Mouse (Mus musculus): ENCODE results near the gene Luc7l. TPM values are rescaled to one million over a fixed set of nuclear protein-coding genes. Genes with fewer than 3 reads are reported as not detected.
"Not testable (repeated sequence)": the region's sequence is repeated elsewhere in the genome, so short reads cannot be mapped to it uniquely, and the experiment has no call there.

Gene Luc7l
- polyA plus RNA-seq, 1 experiment from 2014 or later: 91.1 TPM

DNA sequence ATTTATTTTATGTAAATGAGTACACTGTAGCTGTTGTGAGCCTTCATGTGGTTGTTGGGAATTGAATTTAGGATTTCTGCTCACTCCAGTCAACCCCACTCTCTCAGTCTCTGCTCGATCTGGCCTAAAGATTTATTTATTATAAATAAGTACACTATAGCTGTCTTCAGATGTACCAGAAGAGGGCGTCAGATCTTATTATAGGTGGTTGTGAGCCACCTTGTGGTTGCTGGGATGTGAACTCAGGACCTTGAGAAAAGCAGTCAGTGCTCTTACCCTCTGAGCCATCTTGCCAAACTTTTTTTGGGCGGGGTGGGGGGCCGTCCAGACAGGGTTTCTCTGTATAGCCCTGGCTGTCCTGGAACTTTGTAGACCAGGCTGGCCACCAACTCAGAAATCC lies 9.1 kb downstream of the Luc7l start:
- 84% methylated on average over 4 of the region's 4 CpGs for WGBS
- Histone ChIP-seq H3K9ac (no peak overlapping the region), H3K27ac (no peak overlapping the region), H3K36me3 (peaks cover 58% of the 10 kb centered on the region), H3K4me3 (replicated peaks) (no peak overlapping the region), H3K9me3 (no peaks in the 10 kb centered on the region), H3K4me2 (no peak overlapping the region), H3K4me1 (no peaks in the 10 kb centered on the region), H3K27me3 (replicated peaks) (no peaks in the 10 kb centered on the region)
- no peak for ATAC-seq (ENCODE audit: insufficient read depth, low FRiP score, low read depth)

DNA sequence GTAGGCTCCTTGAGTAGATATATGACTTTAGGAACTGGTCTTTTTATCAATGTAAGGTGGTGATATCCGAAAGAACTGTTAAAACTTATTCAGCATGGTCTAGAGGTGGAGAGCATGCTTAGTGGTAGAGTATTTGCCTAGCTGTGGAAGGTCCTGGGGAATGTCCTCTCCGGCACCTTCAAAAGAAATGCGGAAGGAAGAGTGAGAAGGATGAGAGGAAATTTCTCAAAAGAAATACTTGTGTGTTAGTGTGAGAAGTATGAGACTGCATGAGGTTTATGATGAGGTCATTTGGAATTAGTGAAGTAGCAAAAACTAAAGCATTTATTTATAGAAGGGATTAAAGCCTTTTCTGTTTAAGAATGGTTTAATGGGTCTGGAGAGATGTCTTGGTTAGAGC lies 9.7 kb downstream of the Luc7l start:
- no peak overlapping the region for H3K4me3 ChIP-seq (replicated peaks)
- no peak for ATAC-seq (ENCODE audit: insufficient read depth, low FRiP score, low read depth)
- H3K9ac ChIP-seq: no peak overlapping the region
- no peak overlapping the region for H3K4me2 ChIP-seq
- WGBS: 93% methylated on average over 3 of the region's 3 CpGs
- no peaks in the 10 kb centered on the region for H3K27me3 ChIP-seq (replicated peaks)
- no peak overlapping the region for H3K27ac ChIP-seq
- peaks cover 60% of the 10 kb centered on the region for H3K36me3 ChIP-seq
- H3K4me1 ChIP-seq: no peaks in the 10 kb centered on the region
- H3K9me3 ChIP-seq: no peaks in the 10 kb centered on the region

DNA sequence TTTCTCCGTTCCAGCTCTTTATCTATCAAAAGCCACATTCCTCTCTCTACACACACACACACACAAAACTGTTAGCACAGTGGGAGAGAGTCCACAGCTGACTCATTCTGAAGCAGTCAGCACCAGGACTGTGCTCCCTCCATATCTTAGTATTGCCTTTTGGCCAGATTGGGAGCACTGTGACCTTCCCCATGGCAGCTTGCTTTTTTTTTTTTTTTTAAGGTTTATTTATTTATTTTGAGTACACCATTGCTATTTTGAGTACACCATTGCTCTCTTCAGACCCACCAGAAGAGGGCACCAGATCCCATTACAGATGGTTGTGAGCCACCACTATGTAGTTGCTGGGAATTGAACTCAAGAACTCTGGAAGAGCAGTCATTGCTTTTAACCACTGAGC lies 16.2 kb downstream of the Luc7l start:
- no peaks in the 10 kb centered on the region for H3K9me3 ChIP-seq
- no peaks in the 10 kb centered on the region for H3K4me1 ChIP-seq
- no peak overlapping the region for H3K27ac ChIP-seq
- no peak overlapping the region for H3K4me2 ChIP-seq
- no peak overlapping the region for H3K4me3 ChIP-seq (replicated peaks)
- H3K27me3 ChIP-seq (replicated peaks): no peaks in the 10 kb centered on the region
- WGBS: 52% methylated on average over 1 of the region's 1 CpGs
- ATAC-seq (ENCODE audit: insufficient read depth, low FRiP score, low read depth): no peak
- H3K36me3 ChIP-seq: peaks cover 55% of the 10 kb centered on the region
- no peak overlapping the region for H3K9ac ChIP-seq

DNA sequence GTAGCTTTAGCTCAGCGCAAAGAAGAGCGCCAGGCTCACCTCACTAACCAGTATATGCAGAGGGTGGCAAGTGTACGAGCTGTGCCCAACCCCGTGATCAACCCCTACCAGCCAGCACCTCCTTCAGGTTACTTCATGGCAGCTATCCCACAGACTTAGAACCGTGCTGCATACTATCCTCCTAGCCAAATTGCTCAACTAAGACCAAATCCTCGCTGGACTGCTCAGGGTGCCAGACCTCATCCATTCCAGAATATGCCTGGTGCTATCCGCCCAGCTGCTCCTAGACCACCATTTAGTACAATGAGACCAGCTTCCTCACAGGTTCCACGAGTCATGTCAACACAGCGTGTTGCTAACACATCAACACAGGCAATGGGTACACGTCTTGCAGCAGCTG lies 16.9 kb downstream of the Luc7l start:
- not testable (repeated sequence) for H3K4me3 ChIP-seq (replicated peaks); H3K4me2 ChIP-seq; H3K9me3 ChIP-seq; H3K27ac ChIP-seq; ATAC-seq (ENCODE audit: insufficient read depth, low FRiP score, low read depth); H3K27me3 ChIP-seq (replicated peaks); H3K4me1 ChIP-seq; H3K9ac ChIP-seq
- peaks cover 55% of the 10 kb centered on the region for H3K36me3 ChIP-seq
- 96% methylated on average over 10 of the region's 10 CpGs for WGBS

DNA sequence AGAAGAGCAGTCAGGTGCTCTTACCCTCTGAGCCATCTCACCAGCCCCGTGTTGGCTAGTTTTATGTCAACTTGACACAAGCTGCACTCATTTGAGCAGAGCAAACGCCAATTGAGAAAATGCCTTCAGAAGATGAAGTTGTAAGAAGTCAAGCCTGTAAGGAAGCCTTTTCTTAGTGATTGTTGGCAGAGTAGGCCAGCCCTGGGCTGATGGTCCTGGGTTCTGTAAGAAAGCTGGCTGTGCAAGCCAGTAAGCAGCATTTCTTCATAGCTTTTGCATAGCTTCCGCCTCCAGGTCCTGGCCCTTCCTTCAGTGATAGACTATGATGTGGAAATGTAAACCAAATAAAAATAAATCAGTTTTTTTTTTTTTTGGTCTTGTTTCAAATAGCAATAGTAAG lies 19.9 kb downstream of the Luc7l start:
- H3K36me3 ChIP-seq: peaks cover 44% of the 10 kb centered on the region
- H3K9me3 ChIP-seq: no peaks in the 10 kb centered on the region
- no peak overlapping the region for H3K4me3 ChIP-seq (replicated peaks)
- H3K9ac ChIP-seq: no peak overlapping the region
- ATAC-seq (ENCODE audit: insufficient read depth, low FRiP score, low read depth): no peak
- WGBS: 80% methylated on average over 3 of the region's 3 CpGs
- no peaks in the 10 kb centered on the region for H3K4me1 ChIP-seq
- H3K4me2 ChIP-seq: no peak overlapping the region
- no peak overlapping the region for H3K27ac ChIP-seq
- H3K27me3 ChIP-seq (replicated peaks): no peaks in the 10 kb centered on the region

DNA sequence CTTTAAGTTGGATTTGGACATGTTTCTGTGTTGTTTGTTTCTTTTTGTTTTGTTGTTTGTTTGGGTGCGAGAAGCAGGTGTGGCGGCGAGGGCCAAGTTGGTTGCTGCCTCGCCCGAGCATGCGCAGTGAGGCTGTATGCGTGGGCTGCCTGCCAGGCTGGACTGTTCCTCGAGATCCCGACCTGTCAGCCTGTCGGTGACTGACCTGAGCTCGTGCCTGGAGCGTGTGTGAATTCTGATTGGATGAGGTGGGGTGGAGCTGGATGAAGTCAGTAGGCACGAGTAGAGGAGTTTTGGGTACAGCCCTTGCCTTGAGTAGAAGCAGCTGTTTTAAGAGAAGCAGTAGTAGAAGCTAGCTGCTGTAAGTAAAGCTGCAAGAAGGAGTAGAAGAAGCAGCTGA lies 23.2 kb downstream of the Luc7l start:
- Histone ChIP-seq H3K4me1 (no peaks in the 10 kb centered on the region), H3K4me2 (no peak overlapping the region), H3K4me3 (replicated peaks) (no peak overlapping the region), H3K9me3 (no peaks in the 10 kb centered on the region), H3K27ac (no peak overlapping the region), H3K27me3 (replicated peaks) (no peaks in the 10 kb centered on the region), H3K36me3 (peaks cover 47% of the 10 kb centered on the region), H3K9ac (no peak overlapping the region)
- WGBS: 87% methylated on average over 13 of the region's 13 CpGs
- no peak for ATAC-seq (ENCODE audit: insufficient read depth, low FRiP score, low read depth)

DNA sequence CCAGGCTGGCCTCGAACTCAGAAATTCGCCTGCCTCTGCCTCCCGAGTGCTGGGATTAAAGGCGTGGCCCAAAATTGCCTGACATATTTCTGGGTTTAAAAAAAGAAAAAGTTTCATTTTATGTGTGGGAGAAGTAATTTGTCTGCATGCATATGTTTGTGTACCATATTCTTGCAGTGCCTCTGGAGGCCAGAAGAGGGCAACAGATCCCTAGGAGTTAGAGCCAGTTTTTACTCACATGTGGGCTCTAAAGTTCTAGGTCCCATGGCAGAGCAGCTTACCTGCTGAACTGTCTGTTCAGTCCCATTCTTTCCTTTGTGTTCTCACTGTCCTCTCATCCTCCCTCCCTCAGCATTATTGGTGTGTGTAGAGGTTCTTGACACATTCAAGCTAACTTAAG lies 24.0 kb downstream of the Luc7l start:
- no peaks in the 10 kb centered on the region for H3K9me3 ChIP-seq
- no peaks in the 10 kb centered on the region for H3K4me1 ChIP-seq
- H3K4me3 ChIP-seq (replicated peaks): no peak overlapping the region
- peaks cover 48% of the 10 kb centered on the region for H3K36me3 ChIP-seq
- no peak overlapping the region for H3K4me2 ChIP-seq
- no peaks in the 10 kb centered on the region for H3K27me3 ChIP-seq (replicated peaks)
- WGBS: 89% methylated on average over 4 of the region's 4 CpGs
- H3K9ac ChIP-seq: no peak overlapping the region
- no peak overlapping the region for H3K27ac ChIP-seq
- no peak for ATAC-seq (ENCODE audit: insufficient read depth, low FRiP score, low read depth)

DNA sequence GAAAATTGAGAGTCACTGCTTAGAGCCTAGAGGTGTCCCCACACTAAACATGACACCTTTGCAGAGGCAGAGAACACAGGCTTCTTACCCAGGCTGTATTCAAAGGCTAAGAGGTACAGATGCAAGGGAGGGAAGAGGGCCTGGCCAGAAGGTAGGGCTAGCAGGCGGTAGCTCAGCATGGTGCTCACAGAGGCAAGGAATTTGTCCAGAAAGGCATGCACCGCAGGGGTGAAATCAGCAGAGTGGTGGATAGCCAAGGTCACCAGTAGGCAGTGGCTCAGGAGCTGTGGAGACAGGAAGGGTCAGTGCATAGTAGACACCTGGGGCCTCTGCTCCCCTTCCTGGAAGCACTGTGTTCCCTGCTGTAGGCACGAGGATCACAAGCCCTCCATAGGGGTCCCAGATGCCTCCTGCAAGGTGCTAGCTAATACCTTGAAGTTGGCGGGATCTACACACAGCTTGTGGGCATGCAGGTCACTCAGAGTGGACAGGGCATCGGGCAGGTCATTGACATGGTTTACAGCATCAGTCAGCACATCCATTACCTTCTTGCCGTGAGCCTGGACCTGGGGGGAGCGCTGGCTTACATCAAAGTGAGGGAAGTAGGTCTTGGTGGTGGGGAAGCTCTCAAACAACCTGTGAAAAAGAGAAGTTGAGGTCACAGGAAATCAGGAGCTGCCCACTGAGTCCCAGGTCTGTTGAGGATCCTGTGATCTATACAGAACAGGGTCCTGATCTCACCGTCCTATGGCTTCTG lies 33.7 kb downstream of the Luc7l start:
- 83% methylated on average over 8 of the region's 8 CpGs for WGBS
- Histone ChIP-seq H3K27me3 (replicated peaks) (no peaks in the 10 kb centered on the region), H3K4me1 (no peaks in the 10 kb centered on the region), H3K9me3 (no peaks in the 10 kb centered on the region), H3K4me3 (replicated peaks) (no peak overlapping the region), H3K36me3 (peaks cover 42% of the 10 kb centered on the region), H3K27ac (no peak overlapping the region), H3K9ac (no peak overlapping the region), H3K4me2 (no peak overlapping the region)
- ATAC-seq (ENCODE audit: insufficient read depth, low FRiP score, low read depth): no peak

DNA sequence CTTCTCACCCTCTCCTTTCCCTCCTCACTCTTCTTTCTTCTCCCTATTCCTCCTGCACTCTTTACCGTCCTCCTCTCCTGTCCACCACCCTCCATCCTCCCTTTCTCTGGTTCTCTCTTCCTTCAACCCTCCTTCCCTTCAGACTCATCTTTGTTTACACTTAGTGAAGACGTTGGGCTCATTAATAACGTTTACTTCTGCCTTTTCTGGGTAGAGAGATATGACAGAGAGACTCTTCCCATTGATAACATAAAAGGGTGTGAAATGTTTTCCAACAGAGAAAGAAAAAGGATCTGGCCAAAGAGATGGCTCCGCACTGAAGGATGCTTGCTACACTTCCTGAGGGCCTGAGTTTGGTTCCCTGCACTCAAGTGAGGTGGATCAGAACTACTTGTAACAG lies 36.8 kb downstream of the Luc7l start:
- Histone ChIP-seq H3K4me2 (no peak overlapping the region), H3K4me3 (replicated peaks) (no peak overlapping the region), H3K9ac (no peak overlapping the region), H3K27ac (no peak overlapping the region), H3K36me3 (peaks cover 18% of the 10 kb centered on the region), H3K9me3 (no peaks in the 10 kb centered on the region), H3K27me3 (replicated peaks) (no peaks in the 10 kb centered on the region), H3K4me1 (no peaks in the 10 kb centered on the region)
- no peak for ATAC-seq (ENCODE audit: insufficient read depth, low FRiP score, low read depth)
- WGBS: 62% methylated on average over 4 of the region's 4 CpGs

DNA sequence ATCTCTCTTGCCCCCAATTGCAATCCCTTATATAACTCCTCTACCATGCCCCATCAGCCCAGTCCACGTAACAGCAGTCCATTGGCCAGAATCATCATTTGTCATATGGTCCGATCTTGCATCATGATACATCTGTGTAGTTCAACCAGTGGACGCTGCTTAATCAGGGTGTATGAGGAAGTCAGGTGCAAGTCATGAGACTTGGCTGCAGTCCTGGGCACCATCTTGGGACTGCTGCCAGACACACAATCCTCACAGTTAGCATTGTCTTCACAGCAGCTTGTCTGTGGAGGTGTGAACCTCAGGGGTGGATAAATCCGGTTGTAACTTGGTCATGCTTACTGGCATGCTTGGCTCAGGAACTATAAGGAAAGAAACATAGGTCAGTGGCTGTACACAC lies 45.6 kb downstream of the Luc7l start:
- not testable (repeated sequence) for H3K36me3 ChIP-seq; ATAC-seq (ENCODE audit: insufficient read depth, low FRiP score, low read depth)
- WGBS: 87% methylated on average over 4 of the region's 4 CpGs

DNA sequence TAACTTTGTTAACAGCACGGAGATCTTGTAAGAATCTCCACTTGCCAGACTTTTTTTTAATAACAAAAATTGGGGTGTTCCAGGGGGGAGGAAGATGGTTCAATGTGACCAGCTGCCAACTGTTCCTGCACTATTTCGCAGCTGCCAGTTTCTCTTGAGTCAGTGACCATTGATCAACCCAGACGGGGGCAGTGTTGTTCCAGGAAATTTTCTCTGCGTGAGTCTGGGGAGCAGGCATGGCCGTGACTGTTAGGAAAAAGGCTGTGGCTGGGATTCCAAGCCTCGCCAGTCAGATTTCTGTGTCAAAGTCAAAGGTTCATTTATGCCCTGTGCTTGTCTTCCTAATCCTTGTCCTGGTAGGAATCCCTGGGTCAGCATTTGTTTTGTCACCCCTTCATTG lies 61.6 kb downstream of the Luc7l start:
- H3K4me3 ChIP-seq (replicated peaks): no peak overlapping the region
- no peak overlapping the region for H3K4me2 ChIP-seq
- H3K4me1 ChIP-seq: peaks cover 4% of the 10 kb centered on the region; the same call in 1 of the 2 replicates
- no peaks in the 10 kb centered on the region for H3K36me3 ChIP-seq
- no peak overlapping the region for H3K27ac ChIP-seq
- no peak overlapping the region for H3K9ac ChIP-seq
- no peaks in the 10 kb centered on the region for H3K9me3 ChIP-seq
- WGBS: 10% methylated on average over 6 of the region's 6 CpGs
- peak; percentile 39; the same call in 1 of the 2 replicates for ATAC-seq (ENCODE audit: insufficient read depth, low FRiP score, low read depth)
- no peaks in the 10 kb centered on the region for H3K27me3 ChIP-seq (replicated peaks)

More for the DNA sequence above, 45.6 kb downstream of the Luc7l start:
- not testable (repeated sequence) for H3K4me2 ChIP-seq; H3K4me1 ChIP-seq; H3K9me3 ChIP-seq; H3K4me3 ChIP-seq (replicated peaks); H3K27me3 ChIP-seq (replicated peaks); H3K27ac ChIP-seq; H3K9ac ChIP-seq

DNA sequence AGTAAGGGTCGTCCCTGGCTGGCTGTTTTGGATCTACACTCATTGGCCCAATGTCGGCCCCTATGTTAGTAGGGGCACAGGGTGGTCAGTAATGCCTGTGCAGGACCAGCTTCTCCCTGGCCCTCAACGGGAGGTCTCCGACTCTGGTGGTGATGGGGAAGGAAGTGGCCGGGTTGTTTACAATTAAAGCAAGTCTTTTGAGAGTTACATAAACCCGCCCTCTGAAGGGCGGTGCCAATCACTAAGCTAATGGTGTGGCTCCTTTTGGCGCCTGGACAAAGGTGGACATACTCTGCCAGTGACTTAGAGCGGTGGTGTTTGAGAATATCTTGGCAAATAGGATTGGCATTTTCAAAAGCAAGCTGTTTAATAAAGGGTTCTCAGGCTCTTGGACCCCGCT lies 62.8 kb downstream of the Luc7l start:
- no peaks in the 10 kb centered on the region for H3K36me3 ChIP-seq
- no peak overlapping the region for H3K4me2 ChIP-seq
- no peak for ATAC-seq (ENCODE audit: insufficient read depth, low FRiP score, low read depth)
- WGBS: 41% methylated on average over 10 of the region's 10 CpGs
- no peak overlapping the region for H3K9ac ChIP-seq
- H3K27me3 ChIP-seq (replicated peaks): no peaks in the 10 kb centered on the region
- H3K27ac ChIP-seq: no peak overlapping the region
- H3K4me3 ChIP-seq (replicated peaks): no peak overlapping the region
- peaks cover 4% of the 10 kb centered on the region; the same call in 1 of the 2 replicates for H3K4me1 ChIP-seq
- no peaks in the 10 kb centered on the region for H3K9me3 ChIP-seq

DNA sequence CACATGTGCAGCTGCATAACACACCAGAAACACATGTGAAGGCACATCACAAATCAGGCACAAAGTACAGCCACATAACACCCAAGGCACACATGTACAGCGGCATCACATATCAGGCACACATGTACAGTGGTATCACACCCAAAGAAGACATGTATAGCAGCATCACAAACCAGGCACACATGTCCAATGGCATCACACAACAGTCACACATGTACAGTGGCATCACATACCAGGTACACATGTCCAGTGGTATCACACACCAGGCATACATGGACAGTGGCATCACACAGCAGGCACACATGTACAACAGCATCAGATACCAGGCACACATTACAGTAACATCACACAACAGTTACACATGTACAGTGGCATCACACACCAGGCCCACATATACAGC lies 65.7 kb downstream of the Luc7l start:
- H3K4me3 ChIP-seq (replicated peaks): no peak overlapping the region
- no peak overlapping the region for H3K27ac ChIP-seq
- 94% methylated on average over 1 of the region's 1 CpGs for WGBS
- no peaks in the 10 kb centered on the region for H3K27me3 ChIP-seq (replicated peaks)
- no peaks in the 10 kb centered on the region for H3K9me3 ChIP-seq
- H3K4me1 ChIP-seq: peaks cover 4% of the 10 kb centered on the region; the same call in 1 of the 2 replicates
- H3K4me2 ChIP-seq: no peak overlapping the region
- no peak overlapping the region for H3K9ac ChIP-seq
- no peak for ATAC-seq (ENCODE audit: insufficient read depth, low FRiP score, low read depth)
- H3K36me3 ChIP-seq: no peaks in the 10 kb centered on the region
